Mouse (Mus musculus): ENCODE results near the gene Patz1.

Gene Patz1

GRCm38 (mm10) chr11:3292711-3293249 is 4.1 kb downstream of the Patz1 start:
- DNase-seq (ENCODE audit: low spot score) = peak; percentile 36

- no peak for DNase-seq (ENCODE audit: low spot score)
Measured at GRCm38 (mm10) chr11:3293361-3293760, 4.7 kb downstream of the Patz1 start.

GRCm38 (mm10) chr11:3294641-3295040 is 6.0 kb downstream of the Patz1 start:
- no peak for DNase-seq (ENCODE audit: low spot score)

- DNase-seq (ENCODE audit: low spot score) = no peak
Measured at GRCm38 (mm10) chr11:3296056-3296455, 7.4 kb downstream of the Patz1 start.

GRCm38 (mm10) chr11:3297871-3298812 is 9.5 kb downstream of the Patz1 start:
- no peak for DNase-seq (ENCODE audit: low spot score)

- DNase-seq (ENCODE audit: low spot score) = no peak
Measured at GRCm38 (mm10) chr11:3298813-3299185, 10.1 kb downstream of the Patz1 start.

- DNase-seq (ENCODE audit: low spot score) = no peak
Measured at GRCm38 (mm10) chr11:3301075-3301474, 12.4 kb downstream of the Patz1 start.

GRCm38 (mm10) chr11:3302385-3302784 is 13.7 kb downstream of the Patz1 start:
- DNase-seq (ENCODE audit: low spot score) = no peak

- DNase-seq (ENCODE audit: low spot score) = no peak
Measured at GRCm38 (mm10) chr11:3302792-3303191, 14.1 kb downstream of the Patz1 start.

- DNase-seq (ENCODE audit: low spot score) = no peak
Measured at GRCm38 (mm10) chr11:3305821-3306220, 17.1 kb downstream of the Patz1 start.

GRCm38 (mm10) chr11:3307875-3308274 is 19.2 kb downstream of the Patz1 start:
- DNase-seq (ENCODE audit: low spot score) = no peak

- DNase-seq (ENCODE audit: low spot score) = no peak
Measured at GRCm38 (mm10) chr11:3309884-3310283, 21.2 kb downstream of the Patz1 start.

- no peak for DNase-seq (ENCODE audit: low spot score)
Measured at GRCm38 (mm10) chr11:3310789-3311585, 22.3 kb downstream of the Patz1 start.

- no peak for DNase-seq (ENCODE audit: low spot score)
Measured at GRCm38 (mm10) chr11:3311586-3312347, 23.1 kb downstream of the Patz1 start.

- DNase-seq (ENCODE audit: low spot score) = no peak
Measured at GRCm38 (mm10) chr11:3313294-3313693, 24.6 kb downstream of the Patz1 start.

GRCm38 (mm10) chr11:3314148-3314547 is 25.5 kb downstream of the Patz1 start:
- peak; percentile 49 for DNase-seq (ENCODE audit: low spot score)

- DNase-seq (ENCODE audit: low spot score) = no peak
Measured at GRCm38 (mm10) chr11:3318286-3318685, 29.6 kb downstream of the Patz1 start.

GRCm38 (mm10) chr11:3328271-3328670 is 39.6 kb downstream of the Patz1 start:
- no peak for DNase-seq (ENCODE audit: low spot score)

GRCm38 (mm10) chr11:3328806-3329775 is 40.4 kb downstream of the Patz1 start:
- DNase-seq (ENCODE audit: low spot score) = no peak

GRCm38 (mm10) chr11:3329891-3330451 is 41.3 kb downstream of the Patz1 start, which contains the start of gene Pik3ip1:
Gene Pik3ip1 (plus strand): TSS chr11:3330401.
- no peak for DNase-seq (ENCODE audit: low spot score)
